Mouse (Mus musculus): Measurements from ENCODE around the gene Nemf.

- TF ChIP-seq GATA1 (IDR thresholded peaks at IDR 0.05; ENCODE audit: low read length) (no peak), TAL1 (IDR thresholded peaks at IDR 0.05; ENCODE audit: low read length) (no peak)
Observed at GRCm38 (mm10) chr12:69332147-69332546, 24.8 kb downstream of the Nemf start.
